Mouse (Mus musculus) layer of hippocampus, adult 11-12 months (tissue): ENCODE measurements around the gene Zbtb7a.

Source experiments
- DNase-seq: peaks from one replicate; pipeline ENCODE4 v3.0.0; 2022; ENCODE audit warnings: low spot score

Zbtb7a gene

DNA sequence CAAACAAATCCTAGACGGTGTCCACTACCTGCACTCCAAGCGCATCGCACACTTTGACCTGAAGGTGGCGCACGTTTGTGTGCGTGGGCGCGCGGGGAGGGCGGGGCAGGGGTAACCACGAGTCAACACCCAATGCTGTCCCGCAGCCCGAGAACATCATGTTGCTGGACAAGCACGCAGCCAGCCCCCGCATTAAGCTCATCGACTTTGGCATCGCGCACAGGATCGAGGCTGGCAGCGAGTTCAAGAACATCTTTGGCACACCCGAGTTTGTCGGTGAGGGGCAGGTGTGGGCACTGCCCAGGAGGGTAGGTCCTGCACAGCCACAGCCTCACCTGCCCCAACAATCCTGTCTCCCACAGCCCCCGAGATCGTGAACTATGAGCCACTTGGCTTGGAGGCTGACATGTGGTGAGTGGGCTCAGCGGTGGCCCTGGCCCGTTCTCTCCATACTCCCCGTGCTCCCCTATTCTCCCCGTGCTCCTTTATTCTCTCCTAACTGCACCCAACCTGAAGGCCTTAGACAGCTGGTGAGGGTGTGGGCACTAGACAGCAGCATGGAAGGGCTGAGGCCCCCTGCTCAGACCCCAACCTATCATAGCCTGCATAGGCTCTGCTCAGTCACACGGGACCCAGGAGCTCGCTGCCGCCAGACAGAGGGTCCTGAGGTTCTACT lies 55.4 kb downstream of the Zbtb7a start:
- DNase-seq = no peak

DNA sequence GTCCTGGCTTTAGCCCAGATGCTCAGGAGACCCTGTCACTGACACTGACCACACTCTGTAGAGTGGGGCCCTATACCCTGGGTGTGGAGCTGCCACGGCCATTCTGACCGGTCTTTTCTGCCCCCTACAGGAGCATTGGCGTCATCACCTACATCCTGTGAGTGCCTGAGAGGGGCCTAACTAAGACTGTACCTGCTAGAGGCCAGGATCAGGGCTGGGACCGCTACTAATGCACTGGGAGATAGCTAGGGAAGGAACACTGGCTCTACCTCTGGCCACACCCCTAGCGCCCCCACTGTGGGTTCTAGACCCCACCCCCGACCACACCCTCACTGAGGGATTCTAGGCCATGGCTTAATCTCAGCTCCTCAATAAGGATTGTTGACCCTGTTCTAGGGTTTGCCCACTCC lies 55.9 kb downstream of the Zbtb7a start:
- DNase-seq = no peak

DNA sequence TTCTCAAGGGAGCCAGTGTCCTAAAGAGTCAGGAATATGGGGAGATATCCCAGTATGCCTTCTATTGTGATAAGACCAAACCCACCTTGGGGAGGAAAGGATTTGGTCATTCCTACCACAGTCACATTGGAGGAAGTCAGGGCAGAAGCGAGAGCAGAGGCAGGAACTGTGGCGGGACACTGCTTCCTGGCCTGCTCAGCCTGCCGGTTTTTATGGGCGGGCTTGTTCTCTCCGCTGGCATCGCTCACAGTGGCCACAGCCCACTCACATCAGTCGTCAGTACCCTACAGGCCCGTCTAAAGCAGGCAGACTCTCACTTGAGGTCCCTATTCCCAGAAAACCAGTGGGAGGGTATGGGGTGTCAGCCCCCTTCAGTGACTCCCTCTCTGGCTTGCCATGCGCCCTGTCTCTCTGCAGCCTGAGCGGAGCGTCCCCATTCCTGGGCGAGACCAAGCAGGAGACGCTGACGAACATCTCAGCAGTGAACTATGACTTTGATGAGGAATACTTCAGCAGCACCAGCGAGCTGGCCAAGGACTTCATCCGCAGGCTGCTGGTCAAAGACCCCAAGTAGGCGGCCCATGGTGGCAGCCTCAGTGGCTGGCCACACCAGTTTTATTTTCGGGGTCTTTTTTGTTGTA lies 56.4 kb downstream of the Zbtb7a start:
- DNase-seq = no peak

DNA sequence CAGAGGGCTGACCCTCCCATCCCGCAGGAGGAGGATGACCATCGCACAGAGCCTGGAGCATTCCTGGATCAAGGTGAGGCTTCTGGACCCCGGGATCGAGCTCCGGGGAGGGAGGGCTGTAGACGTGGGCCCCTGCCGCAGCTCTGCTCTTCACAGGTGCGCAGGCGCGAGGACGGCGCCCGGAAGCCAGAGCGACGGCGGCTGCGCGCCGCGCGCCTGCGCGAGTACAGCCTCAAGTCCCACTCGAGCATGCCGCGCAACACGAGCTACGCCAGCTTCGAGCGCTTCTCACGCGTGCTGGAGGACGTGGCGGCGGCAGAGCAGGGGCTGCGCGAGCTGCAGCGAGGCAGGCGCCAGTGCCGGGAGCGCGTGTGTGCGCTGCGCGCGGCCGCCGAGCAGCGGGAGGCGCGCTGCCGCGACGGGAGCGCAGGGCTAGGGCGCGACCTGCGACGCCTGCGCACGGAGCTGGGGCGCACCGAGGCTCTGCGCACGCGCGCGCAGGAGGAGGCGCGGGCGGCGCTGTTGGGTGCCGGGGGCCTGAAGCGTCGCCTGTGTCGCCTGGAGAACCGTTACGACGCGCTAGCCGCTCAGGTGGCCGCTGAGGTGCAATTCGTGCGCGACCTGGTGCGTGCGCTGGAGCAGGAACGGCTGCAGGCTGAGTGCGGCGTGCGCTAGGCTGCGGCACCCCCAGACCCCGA lies 57.4 kb downstream of the Zbtb7a start:
- DNase-seq = peak; percentile 89

DNA sequence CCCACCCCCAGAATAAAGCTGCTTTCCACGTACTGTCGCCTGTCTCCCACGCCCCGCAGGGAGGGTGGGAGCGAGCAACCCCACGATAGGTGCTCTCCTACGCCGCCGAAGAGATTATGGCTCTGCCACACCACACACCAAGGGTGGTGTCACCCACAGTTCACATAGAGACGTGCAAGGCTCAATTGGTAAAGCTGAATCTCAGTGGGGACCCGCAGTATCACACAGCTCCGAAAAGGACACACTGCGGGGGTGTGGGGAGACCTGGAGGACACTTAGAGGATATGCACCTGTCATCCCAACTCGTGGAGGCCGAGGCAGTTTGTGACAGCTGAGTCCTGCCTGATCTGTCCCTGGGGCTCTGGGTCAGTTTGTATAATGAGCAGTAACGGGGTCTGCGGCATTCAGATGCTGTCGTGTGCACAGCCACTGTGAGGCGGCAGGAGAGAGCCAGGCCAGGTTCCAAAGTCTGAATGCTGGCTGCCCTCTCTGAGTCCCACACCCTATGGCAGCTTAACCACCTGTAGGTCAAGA lies 58.0 kb downstream of the Zbtb7a start:
- no peak for DNase-seq

DNA sequence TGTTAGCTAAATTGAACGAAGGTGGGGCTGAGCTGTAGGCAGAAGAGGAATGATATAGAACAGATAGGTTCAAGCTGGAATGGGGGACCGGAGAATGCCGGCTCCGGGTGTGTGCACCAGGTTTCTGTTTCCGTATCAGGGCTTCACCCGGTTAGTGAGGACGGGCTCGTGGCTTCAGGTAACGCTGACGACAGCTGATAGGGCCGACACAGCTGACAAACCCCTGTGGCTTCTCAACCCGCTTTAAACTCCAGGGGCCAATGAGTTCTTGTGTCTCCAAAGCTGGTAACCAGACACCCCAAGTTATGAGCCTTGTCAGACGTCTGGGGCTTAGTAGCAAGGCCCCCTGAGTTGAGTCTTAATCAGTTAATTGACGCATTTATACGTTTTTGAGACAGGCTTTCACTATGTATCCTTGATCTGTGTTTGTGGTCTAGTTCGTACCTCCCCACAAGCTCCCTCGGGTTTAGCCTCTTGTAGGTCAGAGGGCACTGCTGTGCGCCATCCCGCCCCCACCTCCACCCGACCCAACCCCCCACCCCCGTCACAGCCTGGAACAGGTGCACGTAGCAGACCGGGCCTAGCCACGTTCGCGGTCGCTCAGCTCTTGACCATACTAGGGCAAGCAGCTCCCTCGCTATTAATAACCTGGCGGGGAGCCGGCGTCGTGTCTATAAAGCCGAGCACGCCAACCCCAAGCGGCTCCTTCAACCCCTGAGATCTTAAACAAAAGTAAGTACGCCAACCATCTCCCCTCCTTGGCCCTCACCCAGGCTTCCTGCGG lies 59.2 kb downstream of the Zbtb7a start:
- no peak for DNase-seq

DNA sequence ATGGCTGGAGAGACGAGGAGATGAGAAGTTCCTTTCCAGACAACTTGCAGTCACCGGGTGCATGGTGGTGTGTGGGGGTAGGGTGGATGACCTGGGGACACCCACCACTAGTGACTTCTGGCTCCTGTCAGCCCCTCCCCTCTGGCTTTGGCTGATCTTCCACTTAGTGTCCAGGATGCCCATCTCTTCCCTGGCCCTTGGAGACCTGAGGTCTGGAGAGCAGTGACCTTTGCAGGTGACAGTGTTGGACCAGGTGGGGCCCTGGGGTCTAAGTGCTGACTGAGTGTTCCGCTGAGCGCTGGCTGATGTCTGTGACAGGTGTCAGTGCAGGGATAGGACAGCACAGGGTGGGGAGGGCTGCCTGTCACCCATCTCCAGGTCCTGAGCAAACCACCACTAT lies 60.3 kb downstream of the Zbtb7a start:
- no peak for DNase-seq

DNA sequence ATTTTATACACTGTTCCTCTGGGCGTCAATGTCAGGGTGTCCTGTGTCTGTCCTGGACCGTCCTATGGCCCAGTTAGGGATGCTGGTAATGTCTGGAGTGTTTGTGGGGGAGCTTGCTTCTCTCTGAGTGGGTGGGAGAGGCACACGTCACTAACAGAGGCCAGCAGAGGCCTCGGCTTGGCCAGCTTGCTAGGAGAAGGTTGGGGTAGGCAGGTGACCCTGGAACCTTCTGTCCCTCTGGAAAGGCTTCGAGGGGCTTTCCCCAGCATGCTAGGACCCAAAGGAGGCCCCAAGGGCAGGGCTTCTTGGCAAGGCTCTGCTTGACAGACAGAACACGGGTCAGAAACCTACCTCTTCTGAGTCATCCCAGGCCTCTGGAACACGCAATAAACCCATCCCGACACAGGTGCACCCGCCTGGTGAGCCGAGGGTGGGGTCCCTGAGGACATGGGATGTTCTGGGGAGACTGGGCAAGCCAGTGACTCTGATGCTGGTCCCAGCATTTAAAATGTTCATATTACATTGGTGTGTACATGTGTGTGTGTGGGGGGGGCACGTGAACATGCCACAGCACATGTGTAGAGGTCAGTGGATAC lies 61.5 kb downstream of the Zbtb7a start:
- no peak for DNase-seq

DNA sequence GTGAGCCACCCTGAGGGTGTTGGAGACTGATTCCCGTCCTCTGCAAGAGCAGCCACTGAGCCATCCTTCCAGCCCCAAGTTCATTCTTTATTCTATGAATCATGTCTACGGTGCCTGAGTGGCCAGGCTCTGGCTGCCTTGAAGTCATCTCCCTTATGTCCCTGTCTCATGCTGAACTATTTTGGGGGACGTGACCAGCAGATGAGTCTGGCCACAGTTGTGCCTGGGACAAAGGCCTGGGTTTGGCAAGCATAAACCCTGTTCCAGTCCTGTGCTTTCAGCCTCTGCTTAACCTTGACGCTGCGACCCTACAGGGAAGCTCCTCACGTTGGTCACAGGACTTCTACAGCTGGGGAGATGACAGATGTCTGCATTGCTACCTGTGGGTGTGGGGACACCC lies 62.3 kb downstream of the Zbtb7a start:
- no peak for DNase-seq

DNA sequence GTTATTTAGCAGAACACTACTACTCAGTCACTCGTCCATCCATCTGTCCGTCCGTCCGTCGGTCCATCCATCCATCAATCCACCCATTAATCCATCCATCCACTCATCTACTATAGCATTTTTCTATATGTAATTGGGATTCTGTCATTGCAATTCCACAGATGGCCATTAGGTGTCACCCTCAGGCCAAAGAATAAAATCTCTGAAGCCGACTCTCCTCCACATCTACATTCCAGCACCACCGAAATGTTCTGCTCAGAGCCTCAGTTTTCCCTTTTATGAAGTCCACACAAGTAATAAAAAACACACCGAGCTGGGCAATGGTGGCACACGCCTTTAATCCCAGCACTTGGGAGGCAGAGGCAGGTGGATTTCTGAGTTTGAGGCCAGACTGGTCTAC lies 63.2 kb downstream of the Zbtb7a start:
- peak; percentile 79 for DNase-seq

DNA sequence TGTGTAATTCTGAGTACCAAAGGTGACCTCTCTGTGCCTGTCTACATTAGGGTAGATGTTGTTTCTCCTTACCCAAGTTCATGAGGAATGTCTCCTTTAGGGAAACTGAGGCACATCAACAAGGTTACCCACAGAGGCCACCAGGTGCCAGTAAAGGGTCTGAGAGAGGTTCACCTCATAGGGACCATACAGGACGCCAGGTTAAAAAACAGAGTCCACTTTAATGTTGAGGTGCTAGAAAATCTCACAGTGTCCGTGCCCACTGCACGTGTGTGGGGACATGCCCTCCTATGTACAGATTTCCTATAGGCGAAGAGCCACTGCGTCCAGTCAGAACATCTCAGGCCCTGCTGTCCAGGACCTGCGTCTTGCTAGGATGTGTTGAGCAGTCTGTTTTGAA lies 64.0 kb downstream of the Zbtb7a start:
- no peak for DNase-seq

DNA sequence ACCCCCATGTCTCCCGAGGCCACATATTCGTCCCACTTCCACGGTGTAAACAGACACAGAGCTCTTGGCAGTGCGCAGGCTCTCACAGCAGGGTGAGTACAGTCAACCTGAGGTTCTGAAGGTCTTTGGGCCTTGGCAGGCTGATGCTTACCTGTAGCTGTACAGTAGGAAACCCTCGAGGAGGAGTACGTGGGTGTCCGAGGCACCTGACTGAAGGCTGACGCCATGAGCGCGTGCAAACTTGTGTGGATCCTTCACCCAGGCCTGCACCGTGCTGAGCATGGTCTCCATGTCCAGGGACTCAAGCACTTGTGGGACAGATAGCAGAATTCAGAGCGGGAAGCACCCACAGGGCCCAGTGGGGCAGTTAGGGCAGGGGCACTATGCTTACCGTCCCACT lies 65.1 kb downstream of the Zbtb7a start:
- no peak for DNase-seq

DNA sequence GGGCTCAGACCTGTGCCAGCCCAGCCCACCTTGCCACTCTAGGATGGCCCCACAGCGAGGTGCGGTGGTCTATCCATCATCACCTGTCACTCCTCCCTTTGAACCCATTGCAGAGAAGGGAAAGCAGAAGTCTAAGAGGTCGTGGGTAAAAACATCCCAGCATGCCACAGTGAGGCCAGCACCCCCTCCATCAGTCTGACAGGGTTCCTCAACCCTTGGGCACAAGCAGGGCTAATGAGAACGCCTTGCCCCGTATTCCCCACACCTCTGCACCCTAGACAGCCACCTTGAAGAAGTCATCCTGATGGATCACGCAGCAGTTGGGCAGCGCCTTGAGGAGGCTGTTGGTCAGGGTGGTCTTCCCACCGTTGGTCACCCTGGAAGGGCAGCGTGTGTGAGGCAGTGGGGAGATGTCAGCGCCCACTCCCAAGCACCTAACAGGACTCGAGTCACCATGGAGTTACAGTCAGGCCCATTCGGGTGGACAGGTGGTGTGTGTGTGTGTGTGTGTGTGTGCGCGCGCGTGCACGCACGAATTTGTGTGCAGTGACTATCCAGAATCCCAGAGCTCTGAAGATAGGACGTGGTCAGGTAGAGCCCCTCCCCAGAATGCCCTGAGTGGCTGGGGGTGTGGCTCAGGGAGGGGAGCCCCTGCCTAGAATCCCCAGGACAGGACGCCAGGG lies 65.7 kb downstream of the Zbtb7a start:
- no peak for DNase-seq

DNA sequence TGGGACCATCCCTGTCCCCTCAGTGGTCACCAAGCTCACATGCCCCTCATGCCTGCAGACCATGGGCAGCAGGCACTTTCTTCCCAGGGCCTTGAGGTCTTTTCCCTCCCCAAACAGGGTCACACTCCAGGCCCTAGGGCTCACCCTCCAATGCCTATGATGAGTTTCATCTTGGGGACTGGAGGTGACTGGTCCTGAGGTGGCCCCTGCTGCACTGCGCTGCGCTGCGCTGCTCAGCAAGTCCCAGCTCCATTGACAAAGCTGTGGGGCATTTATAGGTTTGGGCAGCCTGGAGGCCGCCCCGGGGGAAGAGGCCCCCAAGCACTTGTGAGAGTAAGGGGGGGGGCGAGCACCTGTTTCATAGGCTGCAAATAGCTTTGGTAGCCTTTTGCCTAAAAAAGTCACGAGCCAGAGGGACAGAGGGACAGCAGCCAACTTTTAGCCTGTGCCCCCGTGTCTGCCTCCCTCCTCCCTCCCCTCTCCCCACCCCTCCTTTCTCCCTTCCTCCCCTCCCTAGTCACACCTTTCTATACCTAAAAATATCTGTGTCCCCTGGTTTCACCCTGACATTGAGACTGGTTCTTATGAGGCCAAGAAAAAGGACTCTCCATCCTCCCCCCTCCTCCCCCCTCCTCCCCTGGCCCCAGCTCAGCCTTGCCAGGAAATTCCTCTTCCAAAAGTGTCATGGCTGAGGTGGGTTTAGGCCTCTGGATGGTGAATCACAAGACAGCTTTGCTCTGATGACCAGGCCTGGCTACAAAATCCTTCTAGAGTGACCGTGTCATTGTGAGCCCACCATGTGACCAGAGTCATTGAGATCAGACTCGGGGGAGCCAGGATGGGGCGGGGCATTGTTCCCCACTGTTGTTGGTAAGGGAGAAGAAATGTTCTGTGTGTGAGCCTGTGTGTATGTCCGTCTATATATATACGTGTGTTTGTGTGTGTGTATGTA lies 67.1 kb downstream of the Zbtb7a start, which contains the start of gene Nmrk2:
Nmrk2 (minus strand) TSS at position 245 of the 952 bp plus-strand sequence.
- DNase-seq = no peak
